Mouse (Mus musculus): ENCODE data around the gene Exosc10. TPM values are rescaled to one million over a fixed set of nuclear protein-coding genes. Genes with fewer than 3 reads are reported as not detected.
A peak's percentile ranks its signal among the peaks of the same experiment; 100 is the strongest.

Exosc10 gene
- total RNA-seq, 2 experiments from 2014 or later: 21.0 to 21.6 TPM

- peak overlapping the region; percentile 96 for H3K27ac ChIP-seq
- TF ChIP-seq CTCF (IDR thresholded peaks at IDR 0.05): no peak
- peak overlapping the region; percentile 94 for H3K4me3 ChIP-seq
- peak; percentile 66 for DNase-seq
- intact Hi-C loops (cut with DNase I): no loop called here
Measured at GRCm38 (mm10) chr4:148625756-148626622, 67.8 kb downstream of the Exosc10 start.

DNA sequence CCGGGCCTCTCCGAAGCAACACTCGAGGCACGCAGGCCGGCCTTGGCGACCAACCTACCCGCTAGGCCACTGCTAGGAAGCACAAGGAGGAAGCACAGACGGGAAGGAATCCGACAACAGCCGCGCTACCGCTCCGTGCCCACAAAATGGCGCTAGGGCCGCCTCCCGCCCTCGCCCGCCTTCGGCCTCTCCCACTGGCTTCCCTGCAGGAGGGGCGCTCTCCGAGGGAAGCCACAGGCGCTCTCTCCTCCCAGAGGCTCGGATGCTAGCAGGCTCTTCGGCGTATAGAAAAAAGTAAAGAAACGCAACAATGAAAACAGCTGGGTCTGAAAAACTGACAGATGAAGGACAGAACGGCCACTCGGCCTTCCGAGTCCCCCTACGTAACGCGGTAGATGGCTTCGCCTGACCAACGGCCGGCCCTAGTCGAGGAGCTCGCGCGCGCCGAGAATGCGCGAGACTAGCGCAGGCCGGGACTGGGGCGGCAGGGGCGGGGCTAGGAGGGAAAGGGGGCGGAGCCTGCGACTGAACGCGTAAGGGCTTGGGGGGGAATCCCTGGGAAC lies 68.5 kb downstream of the Exosc10 start, which contains the start of gene Tardbp:
Tardbp (minus strand) TSS at position 397 of the 563 bp plus-strand sequence.
- peak; percentile 98 for DNase-seq
- TF ChIP-seq CTCF (IDR thresholded peaks at IDR 0.05): no peak
- Histone ChIP-seq H3K27ac (peak within 1 kb of the TSS; percentile 96), H3K4me3 (peak within 1 kb of the TSS; percentile 94)
- intact Hi-C loops (cut with DNase I): no loop called here

GRCm38 (mm10) chr4:148627246-148627645 lies 69.0 kb downstream of the Exosc10 start:
- Histone ChIP-seq H3K27ac (peak overlapping the region; percentile 96), H3K4me3 (peak overlapping the region; percentile 94)
- TF ChIP-seq CTCF (IDR thresholded peaks at IDR 0.05): no peak
- no peak for DNase-seq
- intact Hi-C loops (cut with DNase I): no loop called here

Other genes with a start within 250 kb of the Exosc10 start
- 10 to 100 TPM; 10.3 to 18.0 TPM for gene Ubiad1, start 113.7 kb upstream of the Exosc10 start, total RNA-seq (2021)
- 10 to 100 TPM; 36.3 to 37.1 TPM for gene Mtor, start 109.8 kb upstream of the Exosc10 start, total RNA-seq (2021)
- gene Angptl7, start 58.0 kb upstream of the Exosc10 start, total RNA-seq (2021): 10 to 100 TPM; 27.8 to 52.8 TPM
- 10 to 100 TPM; 12.0 to 12.2 TPM for gene Srm, start 33.1 kb downstream of the Exosc10 start, total RNA-seq (2021)
- under 1 TPM; 0.56 to 0.69 TPM for gene Masp2, start 44.1 kb downstream of the Exosc10 start, total RNA-seq (2021)
- 100 to 1,000 TPM; 132 to 136 TPM for gene Tardbp, start 68.6 kb downstream of the Exosc10 start, total RNA-seq (2021)
- gene Gm572, start 84.9 kb downstream of the Exosc10 start, total RNA-seq (2021): 1 to 10 TPM; 6.1 to 6.8 TPM
- 10 to 100 TPM; 31.2 to 41.3 TPM for gene Casz1, start 246.0 kb downstream of the Exosc10 start, total RNA-seq (2021)